Mouse (Mus musculus) gastrocnemius, postnatal 14 days (tissue): ENCODE measurements around the gene Has1. TPM values are rescaled to one million over a fixed set of nuclear protein-coding genes. Genes with fewer than 3 reads are reported as not detected.

Source experiments
- DNase-seq: peaks from one replicate; pipeline ENCODE4 v3.0.0; 2021; ENCODE audit warnings: mixed read lengths
- intact Hi-C: fragments of 180-260 bp; cut with DNase I; formaldehyde crosslinking; loops from one replicate; pipeline ENCODE4 v1.15.1; 2025; ENCODE audit warnings: low total_unique reads
- microRNA-seq, 2 experiments: library from miRNA; unstranded; fragments of <30 nt; microRNA quantifications; one replicate each; pipeline ENCODE4 v1.2.0; 2021
- total RNA-seq, 2 experiments: library from RNA; stranded (reverse); gene quantifications; 2 replicates each; pipeline ENCODE4 v1.2.3; 2021

Has1 gene
- total RNA-seq, 2 experiments from 2014 or later, result 0.09 TPM; not detected in 1

- DNase-seq, result no peak
- intact Hi-C loops, result no loop called here
Observed at GRCm38 (mm10) chr17:17825921-17826591, 28.9 kb downstream of the Has1 start.

- DNase-seq, result no peak
- intact Hi-C loops, result no loop called here
Observed at GRCm38 (mm10) chr17:17823612-17824336, 31.2 kb downstream of the Has1 start.

GRCm38 (mm10) chr17:17795527-17795926 is 59.5 kb downstream of the Has1 start:
- DNase-seq, result no peak
- intact Hi-C loops, result no loop called here

Small RNA genes within 50 kb of the gene (microRNA-seq; reads per million reads assigned to microRNA genes)
- gene Gm25927 (0 reads per million in 2 experiments), gene Mir125a (3,172 to 5,305 reads per million in 2 experiments), gene Mir99b (2,074 to 8,329 reads per million in 2 experiments), gene Mirlet7e (0 reads per million in 2 experiments)

Other genes with a start within 250 kb of the Has1 start
- gene Lnpep, start 230.2 kb downstream of the Has1 start, total RNA-seq, result 100 to 1,000 TPM in 1 of 2 experiments, 10 to 100 TPM in 1; 77.2 to 102 TPM
- gene Vmn2r90, start 151.5 kb downstream of the Has1 start, total RNA-seq, result not detected
- 1 to 10 TPM; 6.8 to 9.1 TPM for gene Spaca6, start 28.0 kb downstream of the Has1 start, total RNA-seq
- not detected for gene Fpr1, start 28.7 kb upstream of the Has1 start, total RNA-seq
- gene Fpr2, start 32.6 kb upstream of the Has1 start, total RNA-seq, result not detected
- not detected for gene Fpr3, start 32.6 kb upstream of the Has1 start, total RNA-seq
- not detected for gene Fpr-rs4, start 166.5 kb upstream of the Has1 start, total RNA-seq
- not detected for gene Vmn2r124, start 194.2 kb upstream of the Has1 start, total RNA-seq
- gene Vmn2r91, start 229.8 kb upstream of the Has1 start, total RNA-seq, result not detected